Mouse (Mus musculus): Measurements from ENCODE around the gene Rprd1b.

Gene Rprd1b

DNA sequence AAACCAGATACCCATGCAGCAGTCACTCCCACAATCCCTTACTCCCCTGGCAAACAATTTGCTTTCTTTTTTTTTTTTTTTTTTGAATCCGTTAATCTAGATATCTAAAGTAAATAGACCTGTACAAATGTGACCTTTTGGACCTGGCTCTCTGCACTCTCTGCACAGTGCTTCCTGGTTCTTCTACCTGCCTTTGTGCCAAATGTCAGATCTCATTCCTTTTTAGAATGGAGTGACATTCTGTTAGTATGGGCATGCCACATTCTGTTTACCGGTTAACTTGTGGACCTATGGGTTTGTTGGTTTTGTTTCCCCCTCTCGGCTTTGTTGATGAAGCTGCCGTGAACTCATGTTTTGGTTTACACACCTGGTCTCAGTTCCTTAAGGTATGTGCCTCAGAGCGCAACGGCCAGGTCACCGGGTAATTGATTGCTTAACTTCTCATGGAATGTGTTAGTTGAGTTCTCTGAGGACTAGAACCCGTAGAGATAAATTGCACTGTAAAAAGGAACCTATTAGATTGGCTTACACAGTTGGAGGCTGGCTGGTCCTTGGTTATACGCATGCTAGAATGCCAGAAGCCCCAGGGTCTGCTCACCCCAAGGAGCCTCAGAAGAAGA lies 52.4 kb downstream of the Rprd1b start:
- no peak for DNase-seq (ENCODE audit: low spot score in 2 of 2)

DNA sequence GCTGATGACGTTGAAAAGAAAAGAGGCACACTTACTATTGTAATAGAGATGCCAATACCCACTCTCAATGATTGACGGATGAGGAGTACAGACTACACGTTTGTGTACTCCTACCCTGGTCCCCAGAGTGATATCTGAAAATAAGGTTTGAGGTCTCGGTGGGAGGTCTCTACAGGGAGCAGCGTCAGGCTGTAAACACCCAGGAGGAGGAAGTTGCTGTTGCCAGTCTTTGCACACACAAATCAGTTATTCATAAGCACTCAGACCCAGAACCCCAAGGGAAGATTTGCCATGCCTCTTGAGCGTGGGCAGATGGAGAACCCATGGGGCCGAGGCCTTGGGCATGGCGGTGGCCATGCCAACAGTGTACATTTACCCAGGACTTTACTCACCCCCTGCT lies 56.2 kb downstream of the Rprd1b start:
- DNase-seq (ENCODE audit: low spot score in 2 of 2), result no peak

- no peak for DNase-seq (ENCODE audit: low spot score in 2 of 2)
These were observed 61.8 kb downstream of the Rprd1b start for GRCm38 (mm10) chr2:158090096-158090495.

DNA sequence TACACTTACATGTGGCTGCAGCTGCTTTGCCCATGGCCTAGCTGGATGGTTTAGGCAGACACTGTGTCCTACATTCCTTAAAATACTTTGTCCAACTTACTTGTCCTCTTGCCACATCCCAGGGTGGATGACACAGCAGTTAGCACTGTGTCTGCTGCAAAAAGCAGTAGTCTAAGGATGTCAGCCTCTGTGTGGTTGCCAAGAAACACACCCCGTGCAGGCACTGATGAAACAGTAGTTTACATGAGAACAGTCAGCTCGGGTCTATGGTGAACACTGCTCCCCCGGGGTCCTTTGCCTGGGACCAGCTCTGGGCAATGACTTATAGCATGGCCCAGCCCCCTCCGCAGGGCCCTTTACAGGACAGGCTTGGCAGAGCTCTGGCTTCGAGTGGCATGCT lies 65.0 kb downstream of the Rprd1b start:
- peak in 1 of 2 experiments; percentile 9 for DNase-seq (ENCODE audit: low spot score in 2 of 2)

GRCm38 (mm10) chr2:158094300-158094699 lies 66.0 kb downstream of the Rprd1b start:
- no peak for DNase-seq (ENCODE audit: low spot score in 2 of 2)

DNA sequence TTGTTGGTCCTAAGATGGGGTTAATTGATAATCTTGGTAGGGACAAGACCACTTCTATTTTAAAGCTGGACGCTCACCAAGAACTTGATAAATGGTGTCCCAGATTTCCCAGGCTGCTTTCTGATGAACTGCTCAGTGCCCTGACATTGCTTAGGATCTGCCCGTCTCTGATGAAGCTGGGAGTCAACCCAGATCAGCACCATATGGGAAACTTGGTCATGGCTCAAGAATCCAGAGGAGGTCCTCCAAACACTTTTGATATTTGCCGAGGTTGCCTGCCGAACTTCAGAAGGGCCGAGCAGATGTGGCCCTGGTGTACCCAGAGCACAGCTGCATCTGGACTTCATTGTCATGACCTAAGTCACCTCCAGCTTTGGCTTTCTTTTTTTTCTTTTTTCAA lies 66.5 kb downstream of the Rprd1b start:
- no peak for DNase-seq (ENCODE audit: low spot score in 2 of 2)

GRCm38 (mm10) chr2:158097071-158097470 lies 68.8 kb downstream of the Rprd1b start:
- no peak for DNase-seq (ENCODE audit: low spot score in 2 of 2)

- no peak for DNase-seq (ENCODE audit: low spot score in 2 of 2)
These were observed 70.4 kb downstream of the Rprd1b start for GRCm38 (mm10) chr2:158098730-158099129.

DNA sequence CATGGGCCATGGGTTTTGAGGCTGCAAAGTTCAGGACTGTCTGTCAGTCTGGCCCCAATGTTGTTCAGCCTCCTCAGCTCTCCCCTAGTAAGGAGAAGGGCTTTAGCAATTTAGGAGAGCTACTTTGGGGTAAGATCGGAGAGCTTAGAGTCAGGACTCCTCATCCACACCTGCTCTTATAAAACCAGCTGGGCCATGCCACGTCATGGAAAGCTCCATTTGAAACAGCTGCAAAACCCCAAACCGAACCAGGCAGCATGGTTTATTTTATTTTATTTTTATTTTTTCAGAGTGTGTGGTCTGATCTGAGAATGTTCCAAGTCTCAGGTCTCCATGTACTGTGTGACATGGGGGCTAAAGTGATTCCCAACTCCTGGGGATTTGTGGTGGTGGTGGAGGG lies 71.2 kb downstream of the Rprd1b start:
- no peak for DNase-seq (ENCODE audit: low spot score in 2 of 2)

DNA sequence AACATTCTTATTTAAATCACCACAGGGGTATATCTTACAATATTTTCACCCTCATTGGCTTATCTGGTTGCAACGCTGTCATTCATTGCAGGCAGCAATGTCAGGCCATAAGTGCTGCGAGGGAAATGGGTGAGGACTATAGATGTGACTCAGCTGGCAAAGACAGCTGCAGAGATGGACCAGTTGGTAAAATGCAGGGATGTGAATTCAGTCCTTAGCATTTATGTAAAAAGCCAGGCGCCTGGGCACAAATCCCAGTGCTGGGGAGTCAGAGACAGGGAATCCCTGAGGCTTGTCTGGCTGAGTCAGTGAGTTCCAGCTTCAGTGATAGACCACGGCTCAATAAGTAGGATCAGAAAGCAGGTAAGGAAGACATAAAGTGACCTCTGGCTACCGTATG lies 73.5 kb downstream of the Rprd1b start:
- DNase-seq (ENCODE audit: low spot score in 2 of 2), result peak in 1 of 2 experiments; percentile 17

DNA sequence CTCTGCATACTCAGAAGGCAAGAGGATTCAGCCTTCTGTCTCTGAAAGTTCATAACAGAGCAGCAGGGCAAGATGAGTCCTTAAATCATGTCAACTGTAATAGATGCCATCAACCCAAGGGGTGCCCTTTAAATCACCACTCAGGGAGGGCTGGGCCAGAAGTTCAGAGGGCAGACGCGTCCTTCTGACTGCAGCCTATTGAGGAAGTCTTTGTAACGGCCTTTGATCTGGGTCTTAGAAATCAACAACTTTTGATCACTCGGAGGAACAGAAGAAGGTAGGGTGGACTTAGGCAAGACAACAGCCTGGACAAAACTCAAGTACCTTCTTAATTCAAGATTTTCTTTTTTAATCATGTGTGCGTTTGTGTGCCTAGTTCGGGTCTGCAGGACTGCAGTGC lies 76.7 kb downstream of the Rprd1b start:
- DNase-seq (ENCODE audit: low spot score in 2 of 2), result no peak

DNA sequence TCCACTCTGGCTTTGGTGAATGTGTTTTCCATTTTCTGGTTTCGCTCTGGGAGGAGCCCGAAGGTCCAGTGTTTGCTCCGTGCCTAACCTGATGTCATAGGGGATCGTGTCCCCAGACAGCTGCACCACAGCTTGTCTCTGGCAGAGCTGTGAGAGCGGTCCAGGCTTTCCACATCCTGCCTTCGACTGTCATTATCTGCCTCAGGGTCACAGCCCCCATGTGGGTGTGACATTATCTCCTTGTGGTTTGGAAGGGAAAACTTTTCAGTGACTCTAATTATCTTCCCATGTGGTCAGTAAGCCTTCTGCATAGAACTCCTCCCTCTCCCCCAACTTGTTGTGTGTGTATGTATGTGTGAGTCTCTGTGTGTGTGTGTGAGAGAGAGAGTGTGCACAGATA lies 77.3 kb downstream of the Rprd1b start:
- no peak for DNase-seq (ENCODE audit: low spot score in 2 of 2)

GRCm38 (mm10) chr2:158106947-158107587 lies 78.8 kb downstream of the Rprd1b start:
- no peak for DNase-seq (ENCODE audit: low spot score in 2 of 2)

- DNase-seq (ENCODE audit: low spot score in 2 of 2), result no peak
These were observed 81.2 kb downstream of the Rprd1b start for GRCm38 (mm10) chr2:158109516-158109915.

DNA sequence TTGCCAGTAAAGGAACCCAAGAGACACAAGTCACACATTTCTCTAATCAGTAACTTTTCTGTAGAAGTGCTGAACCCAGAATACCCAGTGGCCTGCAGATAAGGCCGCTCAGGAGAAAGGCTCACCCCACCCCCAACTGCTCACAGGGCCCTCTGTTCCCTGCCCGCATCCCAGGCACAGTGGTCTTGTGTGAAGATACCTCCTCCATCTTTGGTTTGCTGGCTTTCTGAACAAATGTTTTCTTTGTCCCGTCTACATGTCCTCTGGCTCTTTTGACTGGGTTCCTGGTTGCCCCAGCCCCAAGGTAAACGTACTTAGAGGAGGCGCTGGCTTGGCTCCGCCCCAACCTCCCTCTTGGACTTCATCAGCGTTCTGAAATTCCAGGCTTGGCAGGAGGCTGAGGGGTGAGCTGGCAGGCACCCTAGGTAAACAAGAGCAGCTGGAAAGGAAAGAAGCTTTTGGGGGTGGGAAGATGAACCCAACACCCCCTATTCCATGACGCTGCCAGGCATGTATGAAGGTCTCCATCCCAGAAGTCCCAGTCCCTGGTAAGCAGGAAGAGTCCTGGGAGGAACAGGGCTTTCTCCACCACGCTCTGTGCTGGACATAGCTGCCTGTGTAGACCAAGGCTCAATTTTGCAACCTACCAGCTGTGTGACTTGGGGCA lies 85.4 kb downstream of the Rprd1b start:
- no peak for DNase-seq (ENCODE audit: low spot score in 2 of 2)

DNA sequence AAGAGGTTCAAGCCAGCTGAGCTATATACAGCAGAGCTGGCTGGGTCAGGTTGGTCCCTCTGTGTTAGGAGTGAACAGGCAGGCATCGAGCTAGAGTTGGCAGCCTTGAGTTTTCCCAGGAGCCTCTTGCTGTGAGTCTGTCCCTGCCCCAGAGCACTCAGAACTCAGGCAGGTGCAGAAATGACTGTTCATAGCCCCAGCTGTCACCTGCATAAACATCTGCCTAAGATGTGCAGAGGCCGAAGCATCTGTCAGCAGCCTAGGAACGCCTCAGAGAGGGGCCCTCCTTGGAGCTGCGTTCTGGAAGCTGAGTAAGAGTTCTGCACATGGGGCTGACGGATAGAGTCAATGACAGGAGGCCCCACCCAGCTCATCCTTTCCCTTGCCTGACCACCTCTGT lies 86.6 kb downstream of the Rprd1b start:
- DNase-seq (ENCODE audit: low spot score in 2 of 2), result no peak

GRCm38 (mm10) chr2:158115838-158116453 lies 87.6 kb downstream of the Rprd1b start:
- DNase-seq (ENCODE audit: low spot score in 2 of 2), result no peak

DNA sequence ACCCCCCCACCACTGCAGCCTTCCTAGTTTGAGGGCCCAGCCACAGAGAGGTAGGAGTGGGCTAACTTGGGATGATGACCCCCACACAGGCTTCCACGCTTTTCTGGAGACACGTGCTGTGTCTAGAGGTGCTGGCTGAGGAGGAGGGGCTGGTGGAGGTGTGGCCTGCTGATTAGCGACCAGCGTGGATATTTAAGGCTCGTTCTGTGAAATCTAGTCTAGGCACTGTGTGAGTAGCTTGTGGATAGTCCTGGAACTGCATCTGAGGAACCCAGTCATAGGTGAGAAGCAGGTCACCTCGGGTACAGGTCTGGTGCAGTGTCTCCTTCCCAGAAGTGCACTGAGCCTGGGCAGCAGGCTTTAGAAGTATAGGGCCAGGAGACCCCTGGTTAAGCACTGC lies 88.4 kb downstream of the Rprd1b start:
- DNase-seq (ENCODE audit: low spot score in 2 of 2), result no peak

DNA sequence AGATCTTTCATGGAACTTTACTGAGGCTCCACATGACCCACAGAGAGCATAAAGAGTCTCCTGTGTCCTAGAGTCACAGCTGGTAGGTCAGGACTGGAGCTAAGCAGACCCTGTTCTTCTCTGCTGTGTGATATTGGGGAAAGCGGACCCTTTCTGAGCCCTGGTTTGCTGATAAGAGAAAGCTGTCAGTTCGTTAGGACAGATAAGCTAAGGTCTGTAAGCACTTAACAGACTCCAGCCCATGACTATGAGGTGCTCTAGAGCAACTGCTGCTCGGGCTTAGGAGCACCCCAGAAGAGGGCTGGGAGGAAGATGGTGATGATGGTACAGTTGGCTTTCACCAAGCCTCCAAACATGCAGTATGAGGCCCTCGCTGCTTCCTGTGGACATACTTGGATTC lies 90.8 kb downstream of the Rprd1b start:
- DNase-seq (ENCODE audit: low spot score in 2 of 2), result no peak

DNA sequence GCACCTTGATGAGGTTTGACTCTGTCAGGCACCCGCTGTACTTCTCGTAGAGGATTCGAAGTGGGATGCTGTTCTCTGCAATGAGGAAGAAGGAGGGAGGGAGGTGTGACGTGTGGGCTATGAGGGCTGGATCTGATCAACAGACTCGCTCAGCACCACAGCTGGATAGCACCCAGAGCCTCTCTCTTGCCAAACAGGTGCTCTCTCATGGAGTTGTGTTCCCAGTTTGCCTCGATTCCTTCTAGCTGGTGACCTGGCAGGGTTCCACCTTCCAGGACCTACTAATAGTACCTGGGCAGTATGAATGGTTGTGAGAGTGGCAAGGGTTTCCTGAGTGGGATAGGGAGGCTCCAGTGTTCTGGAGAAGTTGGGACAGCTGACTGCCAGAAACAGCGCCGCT lies 91.9 kb downstream of the Rprd1b start:
- DNase-seq (ENCODE audit: low spot score in 2 of 2), result no peak

- no peak for DNase-seq (ENCODE audit: low spot score in 2 of 2)
These were observed 92.6 kb downstream of the Rprd1b start for GRCm38 (mm10) chr2:158120868-158121267.

DNA sequence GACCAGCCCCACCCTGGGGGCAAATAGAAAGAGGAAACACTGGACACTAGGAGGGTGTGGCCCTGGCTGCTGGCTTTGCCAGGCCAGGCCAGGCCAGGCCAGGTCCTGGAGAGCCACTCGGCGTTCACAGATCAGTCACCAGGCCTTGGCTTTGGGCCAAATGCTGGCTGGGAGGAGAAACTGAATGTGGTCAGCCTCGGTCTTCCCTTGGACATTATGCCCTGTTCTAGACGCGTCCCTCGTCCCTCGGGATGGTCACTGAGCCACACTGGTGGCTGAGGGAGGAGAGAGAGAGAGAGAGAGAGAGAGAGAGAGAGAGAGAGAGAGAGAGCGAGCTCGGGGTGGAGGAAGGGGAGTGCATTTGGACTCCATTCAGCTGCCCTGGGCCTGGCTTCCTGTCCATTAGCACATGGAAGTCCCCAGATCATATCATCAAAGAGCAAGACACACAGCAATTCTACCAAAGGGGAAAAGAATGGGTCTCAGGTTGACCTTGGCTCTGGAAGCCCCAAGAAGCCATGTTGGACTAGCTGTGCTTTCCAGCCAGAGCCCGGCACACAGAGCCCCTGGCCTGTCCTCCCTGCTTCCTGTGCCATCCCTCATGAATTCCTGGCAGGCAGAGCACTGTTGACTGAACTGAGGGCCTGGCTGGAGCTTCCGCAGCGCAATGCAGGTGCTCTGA lies 93.5 kb downstream of the Rprd1b start:
- no peak for DNase-seq (ENCODE audit: low spot score in 2 of 2)
